Mouse (Mus musculus) hindbrain, embryonic 11.5 days (tissue): ENCODE results near the gene Shroom3. TPM values are rescaled to one million over a fixed set of nuclear protein-coding genes. Genes with fewer than 3 reads are reported as not detected.

Experiments
- ATAC-seq: fragments of 200-750 bp; cut with Nextera tagmentation; 2 replicates; pipeline ENCODE4 v1.8.0; 2017; ENCODE audit warnings: mild to moderate bottlenecking, moderate TSS enrichment, moderate library complexity; ENCODE audit not compliant: low FRiP score
- DNase-seq: peaks from one replicate; pipeline ENCODE4 v3.0.0-alpha.2; 2015; ENCODE audit warnings: low spot score
- H3K27ac ChIP-seq: fragments of 300-500 bp; sonication (generic); 2 replicates; pipeline ENCODE4 v1.5.1; 2014; ENCODE audit warnings: mild to moderate bottlenecking, low read depth, low read length
- H3K27me3 ChIP-seq: fragments of 300-500 bp; sonication (generic); 2 replicates; pipeline ENCODE4 v1.6.1; 2014; ENCODE audit warnings: mild to moderate bottlenecking, low read length, moderate library complexity, mixed read lengths; ENCODE audit not compliant: control insufficient read depth, insufficient read depth
- H3K36me3 ChIP-seq: fragments of 300-500 bp; sonication (generic); 2 replicates; pipeline ENCODE4 v1.6.1; 2014; ENCODE audit warnings: mild to moderate bottlenecking, low read length, moderate library complexity, mixed read lengths; ENCODE audit not compliant: control insufficient read depth, insufficient read depth
- H3K4me1 ChIP-seq: fragments of 300-500 bp; sonication (generic); replicated peaks from 2 replicates; pipeline ENCODE4 v1.6.1; 2014; ENCODE audit warnings: low read length, mixed read lengths; ENCODE audit not compliant: control insufficient read depth, insufficient read depth
- H3K4me2 ChIP-seq: fragments of 300-500 bp; sonication (generic); replicated peaks from 2 replicates; pipeline ENCODE4 v1.6.1; 2014; ENCODE audit warnings: mild to moderate bottlenecking, low read depth, low read length
- H3K4me3 ChIP-seq: fragments of 300-500 bp; sonication (generic); 2 replicates; pipeline ENCODE4 v1.5.1; 2014; ENCODE audit warnings: low read depth, low read length
- H3K9ac ChIP-seq: fragments of 300-500 bp; sonication (generic); 2 replicates; pipeline ENCODE4 v1.6.1; 2014; ENCODE audit warnings: low read depth, low read length
- H3K9me3 ChIP-seq: fragments of 300-500 bp; sonication (generic); 2 replicates; pipeline ENCODE4 v1.6.1; 2016; ENCODE audit warnings: low read length; ENCODE audit not compliant: control insufficient read depth
- WGBS: fragments of 180-500 bp; shearing (Covaris S2); extraction: QIAGEN DNeasy Blood & Tissue Kit; methylation state at CpG from one replicate; pipeline ENCODE4 v1.1.7; 2014; 5-methylcytosine and 5-hydroxymethylcytosine counted together
- polyA plus RNA-seq: library from polyadenylated mRNA; unstranded; fragments of >200 nt; fragmentation: Nextera tagmentation; extraction: Ambion mirVana; gene quantifications from 2 replicates; pipeline ENCODE4 v1.2.1, GENCODE M21; 2014

Shroom3 gene
- polyA plus RNA-seq, 1 experiment from 2014 or later, result 4.8 TPM

- DNase-seq, result no peak
- no peak for ATAC-seq
- Histone ChIP-seq H3K9ac (no peak overlapping the region), H3K36me3 (no peaks in the 10 kb centered on the region), H3K4me1 (no peaks in the 10 kb centered on the region), H3K27ac (no peak overlapping the region), H3K4me3 (no peak overlapping the region), H3K4me2 (no peak overlapping the region), H3K27me3 (no peaks in the 10 kb centered on the region), H3K9me3 (no peaks in the 10 kb centered on the region)
- 85% methylated on average over 7 of the region's 7 CpGs for WGBS
These were observed 250.5 kb downstream of the Shroom3 start for GRCm38 (mm10) chr5:92933599-92934217.

- Histone ChIP-seq H3K27ac (no peak overlapping the region), H3K9me3 (no peaks in the 10 kb centered on the region), H3K36me3 (no peaks in the 10 kb centered on the region), H3K4me2 (no peak overlapping the region), H3K4me3 (no peak overlapping the region), H3K9ac (no peak overlapping the region), H3K4me1 (no peaks in the 10 kb centered on the region), H3K27me3 (no peaks in the 10 kb centered on the region)
- WGBS, result 83% methylated on average over 7 of the region's 7 CpGs
- DNase-seq (no peak), ATAC-seq (no peak)
These were observed 251.2 kb downstream of the Shroom3 start for GRCm38 (mm10) chr5:92934269-92934939.

GRCm38 (mm10) chr5:92935883-92936282 is 252.6 kb downstream of the Shroom3 start:
- Histone ChIP-seq H3K4me1 (no peaks in the 10 kb centered on the region), H3K27me3 (no peaks in the 10 kb centered on the region), H3K4me3 (no peak overlapping the region), H3K4me2 (no peak overlapping the region), H3K27ac (no peak overlapping the region), H3K36me3 (peaks cover 9% of the 10 kb centered on the region), H3K9me3 (peaks cover 4% of the 10 kb centered on the region; the same call in 1 of the 2 replicates), H3K9ac (no peak overlapping the region)
- DNase-seq (no peak), ATAC-seq (no peak)
- 94% methylated on average over 8 of the region's 8 CpGs for WGBS

- Histone ChIP-seq H3K27me3 (no peaks in the 10 kb centered on the region), H3K9me3 (peaks cover 12% of the 10 kb centered on the region), H3K9ac (no peak overlapping the region), H3K4me2 (no peak overlapping the region), H3K4me3 (no peak overlapping the region), H3K36me3 (peaks cover 27% of the 10 kb centered on the region), H3K27ac (no peak overlapping the region), H3K4me1 (no peaks in the 10 kb centered on the region)
- WGBS, result 92% methylated on average over 4 of the region's 4 CpGs
- DNase-seq (no peak), ATAC-seq (no peak)
These were observed 254.5 kb downstream of the Shroom3 start for GRCm38 (mm10) chr5:92937701-92938100.

- H3K27ac ChIP-seq, result no peak overlapping the region
- ATAC-seq, result no peak
- H3K9me3 ChIP-seq, result peaks cover 14% of the 10 kb centered on the region
- 91% methylated on average over 15 of the region's 15 CpGs for WGBS
- peaks cover 30% of the 10 kb centered on the region for H3K36me3 ChIP-seq
- H3K4me2 ChIP-seq, result no peak overlapping the region
- no peak overlapping the region for H3K4me3 ChIP-seq
- no peaks in the 10 kb centered on the region for H3K4me1 ChIP-seq
- H3K9ac ChIP-seq, result no peak overlapping the region
- no peaks in the 10 kb centered on the region for H3K27me3 ChIP-seq
- no peak for DNase-seq
These were observed 256.2 kb downstream of the Shroom3 start for GRCm38 (mm10) chr5:92939246-92939995.

- 83% methylated on average over 57 of the region's 57 CpGs for WGBS
- no peak for ATAC-seq
These were observed 258.9 kb downstream of the Shroom3 start for GRCm38 (mm10) chr5:92942166-92942565.

GRCm38 (mm10) chr5:92942577-92942976 is 259.3 kb downstream of the Shroom3 start:
- ATAC-seq, result no peak

More at GRCm38 (mm10) chr5:92942166-92942565, 258.9 kb downstream of the Shroom3 start:
- Histone ChIP-seq H3K9me3 (peaks cover 14% of the 10 kb centered on the region), H3K27me3 (no peaks in the 10 kb centered on the region), H3K4me1 (no peaks in the 10 kb centered on the region), H3K4me3 (no peak overlapping the region), H3K4me2 (no peak overlapping the region), H3K27ac (no peak overlapping the region), H3K9ac (no peak overlapping the region), H3K36me3 (peaks cover 30% of the 10 kb centered on the region)
- DNase-seq, result no peak

GRCm38 (mm10) chr5:92944867-92945266 is 261.6 kb downstream of the Shroom3 start:
- Histone ChIP-seq H3K27ac (no peak overlapping the region), H3K4me3 (no peak overlapping the region), H3K4me2 (no peak overlapping the region), H3K4me1 (no peaks in the 10 kb centered on the region), H3K27me3 (no peaks in the 10 kb centered on the region), H3K36me3 (peaks cover 30% of the 10 kb centered on the region), H3K9me3 (peaks cover 14% of the 10 kb centered on the region), H3K9ac (no peak overlapping the region)
- 84% methylated on average over 5 of the region's 5 CpGs for WGBS
- DNase-seq (no peak), ATAC-seq (no peak)

More at GRCm38 (mm10) chr5:92942577-92942976, 259.3 kb downstream of the Shroom3 start:
- Histone ChIP-seq H3K9ac (no peak overlapping the region), H3K36me3 (peaks cover 30% of the 10 kb centered on the region), H3K27me3 (no peaks in the 10 kb centered on the region), H3K4me1 (no peaks in the 10 kb centered on the region), H3K27ac (no peak overlapping the region), H3K9me3 (peaks cover 14% of the 10 kb centered on the region), H3K4me3 (no peak overlapping the region), H3K4me2 (no peak overlapping the region)
- WGBS, result 86% methylated on average over 34 of the region's 47 CpGs
- no peak for DNase-seq
